Mouse (Mus musculus) thymus, adult 2 months (tissue): ENCODE data around the gene Gm2174.

ENCODE experiments used
- CTCF ChIP-seq: fragments of 200-500 bp; IDR thresholded peaks from 2 replicates; pipeline ENCODE4 v1.5.1; 2012; ENCODE audit warnings: mild to moderate bottlenecking, control low read depth, low read length, moderate library complexity, borderline replicate concordance; ENCODE audit not compliant: control insufficient read depth, poor library complexity, insufficient read depth; ENCODE audit errors: extremely low read depth
- POLR2A ChIP-seq: fragments of 200-500 bp; IDR thresholded peaks from 2 replicates; pipeline ENCODE4 v1.6.1; 2012; ENCODE audit warnings: mild to moderate bottlenecking, low read length, control low read depth, moderate library complexity; ENCODE audit not compliant: control insufficient read depth, poor library complexity, insufficient read depth; ENCODE audit errors: extremely low read depth

GRCm38 (mm10) chrX:56417541-56417940 is 30.2 kb upstream of the Gm2174 start:
- TF ChIP-seq CTCF (no peak), POLR2A (no peak)
